In the genomic region with DNA sequence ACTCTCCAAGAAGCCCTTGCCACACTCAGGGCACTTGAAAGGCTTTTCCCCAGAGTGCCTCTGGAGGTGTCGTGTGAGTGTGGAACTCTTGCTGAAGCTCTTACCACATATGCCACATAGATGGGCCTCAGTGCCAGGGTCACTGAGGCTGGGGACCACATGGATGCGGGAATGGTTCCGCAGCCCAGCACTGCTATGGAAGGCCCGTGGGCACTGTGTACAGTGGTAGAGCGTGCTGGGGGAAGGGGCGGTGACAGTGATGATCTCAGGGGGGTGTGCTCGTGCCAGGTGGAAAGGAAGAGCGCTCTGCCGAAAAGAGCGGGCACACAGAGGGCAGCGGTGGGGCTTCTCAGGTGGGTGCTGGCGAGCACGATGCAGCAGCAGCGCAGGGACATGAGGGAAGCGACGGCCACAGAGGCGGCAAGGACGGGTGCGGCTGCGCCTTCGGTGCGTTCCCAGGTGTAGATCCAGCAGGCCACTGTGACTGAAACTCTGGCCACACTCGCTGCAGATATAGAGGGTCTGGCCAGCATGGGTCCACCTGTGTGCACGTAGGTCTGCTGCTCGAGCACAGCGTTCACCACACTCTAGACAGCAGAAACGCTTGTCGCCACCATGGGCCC, we compare ENCODE assay signal across 14 mouse cellular contexts. TPM values are rescaled to one million over a fixed set of nuclear protein-coding genes. Genes with fewer than 3 reads are reported as not detected.
DNase-seq lines count a peak whose midpoint lies in the region; ATAC-seq and TF ChIP-seq lines count a peak whose summit lies in the region.
"Had no signal": no experiment of that assay in that cellular context is flagged by ENCODE, and none has a peak within 500 bp of the region (broad histone marks: within the 10 kb centered on the region; RNA-seq: fewer than 3 reads in every experiment).

No protein-coding gene starts in this region.

- H3K4me2 ChIP-seq in heart, embryonic 12.5 days = no peak overlapping the region
- H3K4me2 ChIP-seq in neural tube, embryonic 15.5 days = no peak overlapping the region

- H3K27ac ChIP-seq in heart, embryonic 12.5 days (ENCODE audit: poor library complexity, severe bottlenecking) = no peak overlapping the region
- no peak overlapping the region for H3K27ac ChIP-seq in cortical plate, adult 2 months (ENCODE audit: insufficient read depth, low read length)
- H3K27ac ChIP-seq in neural tube, embryonic 15.5 days (replicated peaks) = no peak overlapping the region
- H3K27ac ChIP-seq: heart, embryonic 10.5 days had no signal

- no peaks in the 10 kb centered on the region for H3K27me3 ChIP-seq in heart, embryonic 12.5 days (replicated peaks)
- H3K27me3 ChIP-seq in megakaryocyte, embryonic 14.5 days (replicated peaks) = no peaks in the 10 kb centered on the region
- H3K27me3 ChIP-seq in neural tube, embryonic 15.5 days (replicated peaks) = no peaks in the 10 kb centered on the region

- H3K9ac ChIP-seq in heart, embryonic 12.5 days = no peak overlapping the region
- no peak overlapping the region for H3K9ac ChIP-seq in neural tube, embryonic 15.5 days (replicated peaks)

- peaks cover 56% of the 10 kb centered on the region for H3K36me3 ChIP-seq in heart, embryonic 12.5 days
- peaks cover 97% of the 10 kb centered on the region for H3K36me3 ChIP-seq in megakaryocyte, embryonic 14.5 days (replicated peaks; ENCODE audit: low read length)
- peaks cover 51% of the 10 kb centered on the region for H3K36me3 ChIP-seq in neural tube, embryonic 15.5 days

- H3K4me1 ChIP-seq in heart, embryonic 12.5 days (replicated peaks) = peaks cover 5% of the 10 kb centered on the region
- peaks cover 82% of the 10 kb centered on the region for H3K4me1 ChIP-seq in megakaryocyte, embryonic 14.5 days
- 0 out of 2 replicates have a peak, but pooled peaks cover 1% of the 10 kb centered on the region for H3K4me1 ChIP-seq in cortical plate, adult 2 months (ENCODE audit: control insufficient read depth, insufficient read depth, low read length)
- peaks cover 8% of the 10 kb centered on the region for H3K4me1 ChIP-seq in neural tube, embryonic 15.5 days

- WGBS in heart, embryonic 12.5 days = 62% methylated on average over 28 of the region's 28 CpGs
- WGBS in neural tube, embryonic 15.5 days = 71% methylated on average over 28 of the region's 28 CpGs

- no peaks in the 10 kb centered on the region for H3K9me3 ChIP-seq in heart, embryonic 12.5 days (replicated peaks)
- H3K9me3 ChIP-seq in megakaryocyte, embryonic 14.5 days = no peaks in the 10 kb centered on the region
- H3K9me3 ChIP-seq in neural tube, embryonic 15.5 days (replicated peaks) = no peaks in the 10 kb centered on the region
- H3K9me3 ChIP-seq: heart, embryonic 10.5 days had no signal

- ATAC-seq in heart, embryonic 12.5 days (ENCODE audit: insufficient number of reproducible peaks, low FRiP score) = 0 out of 2 replicates have a peak, but pooled peaks have one; percentile 33
- ATAC-seq in megakaryocyte, adult 5-6 weeks (ENCODE audit: poor library complexity, severe bottlenecking) = no peak
- peak; percentile 37; the same call in 1 of the 2 replicates for ATAC-seq in neural tube, embryonic 15.5 days (ENCODE audit: low FRiP score)

- DNase-seq in heart, postnatal 4 days = no peak
- no peak for DNase-seq in embryo, embryonic 11 days
- DNase-seq: adrenal gland, postnatal 36 days; cerebellum, adult 2 months; spleen, adult 18-20 months; thymus, adult 2 months had no signal

- peak; percentile 46; the same call in 1 of the 2 replicates for TF ChIP-seq POLR2A in cortical plate, adult 2 months (IDR thresholded peaks at IDR 0.05; ENCODE audit: extremely low read depth, insufficient read depth, low read length)

- TF ChIP-seq CTCF in cortical plate, adult 2 months (IDR thresholded peaks at IDR 0.05; ENCODE audit: extremely low read depth, insufficient read depth, low read length) = no peak

- H3K4me3 ChIP-seq in heart, embryonic 12.5 days = no peak overlapping the region
- peak overlapping the region; percentile 7 for H3K4me3 ChIP-seq in megakaryocyte, embryonic 14.5 days (replicated peaks)
- no peak overlapping the region for H3K4me3 ChIP-seq in cortical plate, adult 2 months (ENCODE audit: insufficient read depth, low read length)
- H3K4me3 ChIP-seq in neural tube, embryonic 15.5 days (replicated peaks) = no peak overlapping the region
- H3K4me3 ChIP-seq: heart, embryonic 10.5 days had no signal

RNA-seq across cellular contexts. Expression of gene Zfp692, which starts 10.0 kb away (rescaled TPM):
- 14.9 and 15.5 TPM in 2 replicates for polyA plus RNA-seq in heart, embryonic 12.5 days (2016; fragmentation: Nextera tagmentation; extraction: Ambion mirVana)
- 1 to 10 TPM; 4.2 to 6.6 TPM for total RNA-seq in heart, postnatal 4 days (2021)
- polyA plus RNA-seq in megakaryocyte, embryonic 14.5 days (2012; ENCODE audit: insufficient read depth, low replicate concordance) = 7.7 and 14.6 TPM in 2 replicates
- total RNA-seq in megakaryocyte, adult 5-6 weeks (2015) = 5.6 and 9.7 TPM in 2 replicates
- 8.6 and 9.2 TPM in 2 replicates for total RNA-seq in megakaryocyte, adult 5-6 weeks (2017)
- 65.6 and 77.1 TPM in 2 replicates for polyA plus RNA-seq in cortical plate, adult 2 months (2012; rRNA removed)
- polyA plus RNA-seq in neural tube, embryonic 15.5 days (2015; fragmentation: Nextera tagmentation; extraction: Ambion mirVana) = 31.5 and 33.3 TPM in 2 replicates

RNA-seq across cellular contexts. Expression of gene Zfp672, which starts 13.3 kb away (rescaled TPM):
- polyA plus RNA-seq in heart, embryonic 12.5 days (2016; fragmentation: Nextera tagmentation; extraction: Ambion mirVana) = 32.4 and 33.6 TPM in 2 replicates
- 10 to 100 TPM; 37.5 to 44.2 TPM for total RNA-seq in heart, postnatal 4 days (2021)
- polyA plus RNA-seq in megakaryocyte, embryonic 14.5 days (2012; ENCODE audit: insufficient read depth, low replicate concordance) = 11.6 and 18.5 TPM in 2 replicates
- 26.9 and 28.8 TPM in 2 replicates for total RNA-seq in megakaryocyte, adult 5-6 weeks (2015)
- total RNA-seq in megakaryocyte, adult 5-6 weeks (2017) = 14.7 and 19.2 TPM in 2 replicates
- polyA plus RNA-seq in cortical plate, adult 2 months (2012; rRNA removed) = 50.2 and 50.7 TPM in 2 replicates
- polyA plus RNA-seq in neural tube, embryonic 15.5 days (2015; fragmentation: Nextera tagmentation; extraction: Ambion mirVana) = 37.9 and 44.8 TPM in 2 replicates

RNA-seq across cellular contexts. Expression of gene Sh3bp5l, which starts 13.6 kb away (rescaled TPM):
- 26.6 and 27.8 TPM in 2 replicates for polyA plus RNA-seq in heart, embryonic 12.5 days (2016; fragmentation: Nextera tagmentation; extraction: Ambion mirVana)
- total RNA-seq in heart, postnatal 4 days (2021) = 10 to 100 TPM; 38.5 to 51.5 TPM
- 2.9 and 15.9 TPM in 2 replicates for polyA plus RNA-seq in megakaryocyte, embryonic 14.5 days (2012; ENCODE audit: insufficient read depth, low replicate concordance)
- total RNA-seq in megakaryocyte, adult 5-6 weeks (2015) = 3.8 and 4.1 TPM in 2 replicates
- 13.6 and 20.5 TPM in 2 replicates for total RNA-seq in megakaryocyte, adult 5-6 weeks (2017)
- 42.4 and 44.6 TPM in 2 replicates for polyA plus RNA-seq in cortical plate, adult 2 months (2012; rRNA removed)
- polyA plus RNA-seq in neural tube, embryonic 15.5 days (2015; fragmentation: Nextera tagmentation; extraction: Ambion mirVana) = 47.1 and 47.7 TPM in 2 replicates

RNA-seq across cellular contexts. Expression of gene 4930438A08Rik, which starts 42.3 kb away (rescaled TPM):
- not detected in 2 replicates for polyA plus RNA-seq in heart, embryonic 12.5 days (2016; fragmentation: Nextera tagmentation; extraction: Ambion mirVana)
- total RNA-seq in heart, postnatal 4 days (2021) = not detected
- 0.19 TPM in 1 of 2 replicates, not detected in the other for polyA plus RNA-seq in megakaryocyte, embryonic 14.5 days (2012; ENCODE audit: insufficient read depth, low replicate concordance)
- 12.5 and 18.7 TPM in 2 replicates for total RNA-seq in megakaryocyte, adult 5-6 weeks (2015)
- 23.6 and 30.1 TPM in 2 replicates for total RNA-seq in megakaryocyte, adult 5-6 weeks (2017)
- not detected in 2 replicates for polyA plus RNA-seq in cortical plate, adult 2 months (2012; rRNA removed)
- polyA plus RNA-seq in neural tube, embryonic 15.5 days (2015; fragmentation: Nextera tagmentation; extraction: Ambion mirVana) = not detected in 2 replicates
- total RNA-seq: adrenal gland, postnatal 36 days; gastrocnemius, adult 18-20 months; left cerebral cortex, postnatal 25 days had no signal
- polyA plus RNA-seq: cerebellum, adult 2 months; heart, embryonic 10.5 days had no signal
